Mouse (Mus musculus) CH12.LX (cell line): Measurements from ENCODE around the gene Zfp511.

Experiments used
- BHLHE40 ChIP-seq: IDR thresholded peaks from 2 replicates; pipeline ENCODE4 v1.6.1; 2011; ENCODE audit warnings: mild to moderate bottlenecking, low read depth, low read length, improper control_type of control experiment
- CTCF ChIP-seq, 2 experiments: IDR thresholded peaks in 1 of 2; conservative IDR thresholded peaks in 1 of 2; 2 replicates each; pipeline ENCODE4 v1.5.1; 2011 to 2012; ENCODE audit warnings: low read depth in 2 of 2, low read length in 2 of 2, improper control_type of control experiment in 1 of 2, inconsistent platforms in 1 of 2, mild to moderate bottlenecking in 1 of 2, moderate library complexity in 1 of 2
- EP300 ChIP-seq: IDR thresholded peaks from 2 replicates; pipeline ENCODE4 v1.6.1; 2011; ENCODE audit warnings: low read length, improper control_type of control experiment
- GABPA ChIP-seq: IDR thresholded peaks from 2 replicates; pipeline ENCODE4 v1.6.1; 2012; ENCODE audit warnings: low read depth, low read length, improper control_type of control experiment, inconsistent platforms; ENCODE audit not compliant: insufficient replicate concordance
- MAX ChIP-seq: IDR thresholded peaks from 2 replicates; pipeline ENCODE4 v1.6.1; 2011; ENCODE audit warnings: low read length, improper control_type of control experiment
- MAZ ChIP-seq: IDR thresholded peaks from 2 replicates; pipeline ENCODE4 v1.6.1; 2012; ENCODE audit warnings: low read depth, mild to moderate bottlenecking, inconsistent platforms, low read length, improper control_type of control experiment, moderate library complexity
- MEF2A ChIP-seq: IDR thresholded peaks from 2 replicates; pipeline ENCODE4 v1.6.1; 2014; ENCODE audit warnings: low read depth, mild to moderate bottlenecking, inconsistent platforms, low read length, improper control_type of control experiment, borderline replicate concordance
- POLR2A ChIP-seq: IDR thresholded peaks from 2 replicates; pipeline ENCODE4 v1.6.1; 2011; ENCODE audit warnings: low read depth, mild to moderate bottlenecking, improper control_type of control experiment, low read length
- TCF12 ChIP-seq: IDR thresholded peaks from 2 replicates; pipeline ENCODE4 v1.6.1; 2014; ENCODE audit warnings: low read depth, mild to moderate bottlenecking, inconsistent platforms, low read length, improper control_type of control experiment
- UBTF ChIP-seq: IDR thresholded peaks from 2 replicates; pipeline ENCODE4 v1.6.1; 2012; ENCODE audit warnings: low read depth, mild to moderate bottlenecking, inconsistent platforms, low read length, improper control_type of control experiment, moderate library complexity
- ZNF384 ChIP-seq: IDR thresholded peaks from 2 replicates; pipeline ENCODE4 v1.6.1; 2012; ENCODE audit warnings: low read depth, low read length, improper control_type of control experiment, inconsistent platforms

DNA sequence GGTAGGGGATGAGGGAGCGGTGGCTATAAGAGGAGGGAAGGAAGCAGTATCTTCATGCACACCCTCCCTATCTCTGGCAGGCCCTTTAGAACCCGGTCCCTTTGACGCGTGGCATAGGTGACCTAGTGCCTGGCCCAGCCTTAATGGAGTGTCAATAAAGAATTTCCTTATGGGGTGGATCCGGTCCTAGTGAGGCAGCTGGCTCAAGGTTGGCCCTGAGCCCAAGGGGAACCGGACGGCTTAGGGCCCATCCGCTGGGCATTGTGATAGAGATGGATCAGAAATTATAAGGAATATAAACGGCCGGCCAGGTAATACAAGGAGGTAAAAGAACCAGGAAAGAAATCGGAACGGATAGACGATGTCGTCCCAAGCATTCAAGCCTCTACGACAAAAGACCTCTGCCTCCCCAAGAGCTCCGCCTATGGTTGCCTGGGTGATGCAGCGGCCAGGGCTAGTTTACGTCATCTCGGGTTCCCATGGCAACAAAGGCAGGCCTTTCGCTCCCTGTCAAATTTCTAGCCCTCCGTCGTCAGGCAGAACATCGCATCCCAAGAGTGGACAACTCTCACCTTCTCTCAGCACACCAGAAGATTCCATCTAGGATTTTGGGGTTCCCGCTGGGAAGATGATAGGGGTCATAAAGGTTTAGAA, 44.4 kb downstream of the Zfp511 start:
- TF ChIP-seq MAZ = no peak
- TF ChIP-seq CTCF (conservative IDR thresholded peaks at IDR 0.05 in 1 of 2, IDR thresholded peaks at IDR 0.05 in 1 of 2; ENCODE audit: low read depth in 2 of 2, low read length in 2 of 2) = no peak
- no peak for TF ChIP-seq BHLHE40
- no peak for TF ChIP-seq MAX
- no peak for TF ChIP-seq MEF2A
- TF ChIP-seq POLR2A = no peak
- no peak for TF ChIP-seq EP300
- TF ChIP-seq GABPA = no peak
- TF ChIP-seq TCF12 = no peak
- no peak for TF ChIP-seq UBTF
- no peak for TF ChIP-seq ZNF384
